Mouse (Mus musculus): Measurements from ENCODE around the gene Bco1. TPM values are rescaled to one million over a fixed set of nuclear protein-coding genes. Genes with fewer than 3 reads are reported as not detected.
A peak's percentile ranks its signal among the peaks of the same experiment; 100 is the strongest.

Gene Bco1
- polyA plus RNA-seq, 1 experiment: 0.07 TPM

DNA sequence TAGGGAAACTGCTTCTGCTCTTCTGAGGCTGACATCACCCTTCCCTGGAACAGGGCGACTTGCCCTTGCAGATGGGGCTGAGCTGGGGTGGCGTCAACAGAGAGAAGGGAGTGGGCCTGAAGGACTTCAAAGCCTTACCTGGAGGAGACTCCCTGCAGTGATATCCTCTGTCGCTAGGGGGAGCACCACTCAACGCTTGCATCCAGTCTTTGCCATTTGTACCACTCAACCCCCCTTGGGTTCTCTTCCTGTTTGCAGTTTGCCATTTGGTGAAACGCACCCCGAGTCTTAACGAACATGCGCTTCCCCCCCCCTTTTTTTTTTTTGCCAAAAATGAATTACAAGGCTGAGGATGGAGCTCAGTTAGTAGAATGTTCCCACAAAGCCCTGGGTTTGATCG lies 11.9 kb downstream of the Bco1 start:
- Histone ChIP-seq H3K4me1 (replicated peaks; ENCODE audit: control insufficient read depth, insufficient read depth, low read length) (no peaks in the 10 kb centered on the region), H3K4me3 (ENCODE audit: control insufficient read depth, insufficient read depth, low read length) (no peak overlapping the region), H3K27me3 (ENCODE audit: control insufficient read depth, insufficient read depth, low read length) (no peaks in the 10 kb centered on the region), H3K36me3 (ENCODE audit: control insufficient read depth, insufficient read depth, low read length) (no peaks in the 10 kb centered on the region), H3K27ac (ENCODE audit: control insufficient read depth, insufficient read depth, low read length) (no peak overlapping the region)
- 11% methylated on average over 9 of the region's 9 CpGs for WGBS
- peak; percentile 86 for DNase-seq
- peak; percentile 71; the same call in 1 of the 2 replicates for TF ChIP-seq CTCF (IDR thresholded peaks at IDR 0.05; ENCODE audit: borderline replicate concordance, control insufficient read depth, extremely low read depth, insufficient read depth, low read length, poor library complexity)
- TF ChIP-seq POLR2A (IDR thresholded peaks at IDR 0.05; ENCODE audit: control insufficient read depth, extremely low read depth, insufficient read depth, low read length, poor library complexity): no peak

GRCm38 (mm10) chr8:117109018-117109711 lies 13.5 kb downstream of the Bco1 start:
- WGBS: 95% methylated on average over 19 of the region's 19 CpGs
- peak; percentile 21 for DNase-seq

DNA sequence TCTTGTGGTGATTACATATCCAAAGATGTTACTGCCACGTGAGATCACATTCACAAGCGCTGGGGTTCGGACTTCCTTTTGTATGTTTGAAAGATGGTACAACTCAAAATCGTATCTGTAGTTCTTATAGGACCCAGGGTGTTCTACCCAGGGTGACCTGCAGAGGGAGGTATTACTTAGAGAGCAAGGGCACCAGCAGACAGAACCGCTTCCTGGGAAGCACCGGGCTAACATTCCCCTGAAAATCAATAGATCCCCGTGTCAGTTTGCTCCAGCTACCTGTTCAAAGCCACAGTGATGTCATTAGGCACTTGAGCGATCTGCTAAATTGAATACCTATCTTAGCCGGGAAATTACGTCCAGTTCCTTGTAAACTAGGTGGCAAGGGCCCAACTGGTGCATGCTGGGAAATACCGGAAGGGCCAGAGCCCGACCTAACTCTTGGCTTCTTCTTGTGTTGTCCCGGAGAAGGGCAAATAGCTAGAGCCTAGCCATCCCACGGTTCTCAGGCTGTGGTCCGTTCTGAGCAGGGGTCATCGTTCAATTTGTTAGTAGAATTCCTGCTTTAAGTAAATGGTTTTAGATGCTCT lies 14.2 kb downstream of the Bco1 start:
- no peaks in the 10 kb centered on the region for H3K36me3 ChIP-seq (ENCODE audit: control insufficient read depth, insufficient read depth, low read length)
- TF ChIP-seq CTCF (IDR thresholded peaks at IDR 0.05; ENCODE audit: borderline replicate concordance, control insufficient read depth, extremely low read depth, insufficient read depth, low read length, poor library complexity) (no peak), POLR2A (IDR thresholded peaks at IDR 0.05; ENCODE audit: control insufficient read depth, extremely low read depth, insufficient read depth, low read length, poor library complexity) (no peak)
- 63% methylated on average over 16 of the region's 16 CpGs for WGBS
- no peak overlapping the region for H3K4me3 ChIP-seq (ENCODE audit: control insufficient read depth, insufficient read depth, low read length)
- H3K4me1 ChIP-seq (replicated peaks; ENCODE audit: control insufficient read depth, insufficient read depth, low read length): no peaks in the 10 kb centered on the region
- peak; percentile 58 for DNase-seq
- no peak overlapping the region for H3K27ac ChIP-seq (ENCODE audit: control insufficient read depth, insufficient read depth, low read length)
- no peaks in the 10 kb centered on the region for H3K27me3 ChIP-seq (ENCODE audit: control insufficient read depth, insufficient read depth, low read length)

More at GRCm38 (mm10) chr8:117109018-117109711, 13.5 kb downstream of the Bco1 start:
- H3K27ac ChIP-seq (ENCODE audit: control insufficient read depth, insufficient read depth, low read length): no peak overlapping the region
- TF ChIP-seq POLR2A (IDR thresholded peaks at IDR 0.05; ENCODE audit: control insufficient read depth, extremely low read depth, insufficient read depth, low read length, poor library complexity) (no peak), CTCF (IDR thresholded peaks at IDR 0.05; ENCODE audit: borderline replicate concordance, control insufficient read depth, extremely low read depth, insufficient read depth, low read length, poor library complexity) (no peak)
- H3K4me1 ChIP-seq (replicated peaks; ENCODE audit: control insufficient read depth, insufficient read depth, low read length): no peaks in the 10 kb centered on the region
- no peak overlapping the region for H3K4me3 ChIP-seq (ENCODE audit: control insufficient read depth, insufficient read depth, low read length)
- H3K36me3 ChIP-seq (ENCODE audit: control insufficient read depth, insufficient read depth, low read length): no peaks in the 10 kb centered on the region
- H3K27me3 ChIP-seq (ENCODE audit: control insufficient read depth, insufficient read depth, low read length): no peaks in the 10 kb centered on the region

DNA sequence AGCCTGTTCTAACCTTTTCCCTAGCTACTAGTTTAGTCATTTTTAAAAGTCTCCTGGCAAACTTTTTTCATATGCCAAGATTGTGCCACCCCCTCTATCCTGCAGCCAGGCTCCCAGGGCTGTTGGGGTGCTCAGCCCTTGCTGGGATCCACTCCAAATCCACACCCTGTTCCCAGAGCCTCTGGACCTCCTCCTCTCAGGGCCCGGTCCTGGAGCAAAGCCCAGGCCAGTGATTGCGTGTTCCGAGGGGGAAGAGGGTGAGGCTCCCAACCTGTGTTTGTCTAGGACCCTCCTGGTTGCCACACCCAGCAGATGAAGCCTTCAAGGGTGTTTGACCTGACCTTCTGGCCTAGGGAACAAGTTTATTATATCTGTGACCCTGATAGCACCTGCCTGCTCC lies 16.0 kb downstream of the Bco1 start:
- H3K27ac ChIP-seq (ENCODE audit: control insufficient read depth, insufficient read depth, low read length): no peak overlapping the region
- no peak overlapping the region for H3K4me3 ChIP-seq (ENCODE audit: control insufficient read depth, insufficient read depth, low read length)
- no peak for DNase-seq
- peaks cover 5% of the 10 kb centered on the region for H3K4me1 ChIP-seq (replicated peaks; ENCODE audit: control insufficient read depth, insufficient read depth, low read length)
- no peak for TF ChIP-seq CTCF (IDR thresholded peaks at IDR 0.05; ENCODE audit: borderline replicate concordance, control insufficient read depth, extremely low read depth, insufficient read depth, low read length, poor library complexity)
- no peak for TF ChIP-seq POLR2A (IDR thresholded peaks at IDR 0.05; ENCODE audit: control insufficient read depth, extremely low read depth, insufficient read depth, low read length, poor library complexity)
- no peaks in the 10 kb centered on the region for H3K27me3 ChIP-seq (ENCODE audit: control insufficient read depth, insufficient read depth, low read length)
- 96% methylated on average over 3 of the region's 3 CpGs for WGBS
- no peaks in the 10 kb centered on the region for H3K36me3 ChIP-seq (ENCODE audit: control insufficient read depth, insufficient read depth, low read length)

DNA sequence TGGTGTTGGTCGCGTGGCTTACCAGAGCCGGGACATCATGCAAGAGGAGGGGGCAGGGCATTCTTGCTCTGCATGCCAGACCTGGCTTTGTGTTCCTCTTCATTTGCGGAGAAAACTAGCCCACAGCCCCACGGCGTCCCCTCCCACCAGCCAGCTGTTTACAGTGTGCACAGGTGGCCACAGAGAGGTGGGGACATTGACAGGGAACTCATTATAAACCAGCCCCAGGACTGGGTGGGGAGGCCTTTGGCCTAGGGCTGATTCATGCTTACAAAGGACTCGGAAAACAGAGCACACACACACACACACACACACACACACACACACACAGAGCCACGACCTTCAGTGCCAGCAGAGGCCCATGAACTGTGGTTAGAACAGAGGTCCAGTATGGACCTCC lies 16.6 kb downstream of the Bco1 start:
- TF ChIP-seq POLR2A (IDR thresholded peaks at IDR 0.05; ENCODE audit: control insufficient read depth, extremely low read depth, insufficient read depth, low read length, poor library complexity) (no peak), CTCF (IDR thresholded peaks at IDR 0.05; ENCODE audit: borderline replicate concordance, control insufficient read depth, extremely low read depth, insufficient read depth, low read length, poor library complexity) (no peak)
- no peak for DNase-seq
- Histone ChIP-seq H3K36me3 (ENCODE audit: control insufficient read depth, insufficient read depth, low read length) (no peaks in the 10 kb centered on the region), H3K4me3 (ENCODE audit: control insufficient read depth, insufficient read depth, low read length) (no peak overlapping the region), H3K27ac (ENCODE audit: control insufficient read depth, insufficient read depth, low read length) (no peak overlapping the region), H3K4me1 (replicated peaks; ENCODE audit: control insufficient read depth, insufficient read depth, low read length) (peaks cover 5% of the 10 kb centered on the region), H3K27me3 (ENCODE audit: control insufficient read depth, insufficient read depth, low read length) (no peaks in the 10 kb centered on the region)
- WGBS: 16% methylated on average over 8 of the region's 8 CpGs

GRCm38 (mm10) chr8:117115094-117115493 lies 19.4 kb downstream of the Bco1 start:
- H3K27ac ChIP-seq (ENCODE audit: control insufficient read depth, insufficient read depth, low read length): no peak overlapping the region
- peaks cover 5% of the 10 kb centered on the region for H3K4me1 ChIP-seq (replicated peaks; ENCODE audit: control insufficient read depth, insufficient read depth, low read length)
- WGBS: 65% methylated on average over 6 of the region's 6 CpGs
- H3K4me3 ChIP-seq (ENCODE audit: control insufficient read depth, insufficient read depth, low read length): no peak overlapping the region
- no peak for DNase-seq
- no peaks in the 10 kb centered on the region for H3K36me3 ChIP-seq (ENCODE audit: control insufficient read depth, insufficient read depth, low read length)
- no peaks in the 10 kb centered on the region for H3K27me3 ChIP-seq (ENCODE audit: control insufficient read depth, insufficient read depth, low read length)
- TF ChIP-seq POLR2A (IDR thresholded peaks at IDR 0.05; ENCODE audit: control insufficient read depth, extremely low read depth, insufficient read depth, low read length, poor library complexity) (no peak), CTCF (IDR thresholded peaks at IDR 0.05; ENCODE audit: borderline replicate concordance, control insufficient read depth, extremely low read depth, insufficient read depth, low read length, poor library complexity) (no peak)
